Mouse (Mus musculus) Patski (cell line): ENCODE results near the gene Kbtbd13. TPM values are rescaled to one million over a fixed set of nuclear protein-coding genes. Genes with fewer than 3 reads are reported as not detected.

Experiments
- ATAC-seq: fragments of 100-300 bp; one replicate; pipeline ENCODE4 v1.8.0; 2021
- CTCF ChIA-PET: fragments of 350-600 bp; sonication (Branson Sonifier 250); formaldehyde crosslinking; loops from one replicate; lab custom pipeline; 2022; ENCODE audit warnings: inconsistent platforms; lab: Charles Lee
- POLR2A ChIA-PET: fragments of 350-600 bp; sonication (Branson Sonifier 250); formaldehyde crosslinking; loops from one replicate; lab custom pipeline; 2022; ENCODE audit warnings: antibody characterized with exemption, inconsistent platforms; lab: Charles Lee
- DNase-seq: peaks from one replicate; pipeline ENCODE4 v3.0.0-alpha.2; 2011; ENCODE audit warnings: low read depth, low spot score
- H3K27me3 ChIP-seq: fragments of 371-371 bp; one replicate; pipeline ENCODE4 v1.5.1; 2021
- CTCF ChIP-seq: fragments of 100-300 bp; IDR thresholded peaks from one replicate; pipeline ENCODE4 v1.5.1; 2021
- in situ Hi-C: fragments of 300-500 bp; cut with MboI; formaldehyde crosslinking; loops from 3 replicates; pipeline ENCODE4 v1.11.1; 2018; ENCODE audit warnings: low pct_unique_long_range_greater_than_20kb, mixed read lengths
- polyA plus RNA-seq: library from polyadenylated mRNA; unstranded; gene quantifications from one replicate; pipeline ENCODE4 v1.2.3, GENCODE M21; 2021

Gene Kbtbd13
- 0.01 TPM for polyA plus RNA-seq

DNA sequence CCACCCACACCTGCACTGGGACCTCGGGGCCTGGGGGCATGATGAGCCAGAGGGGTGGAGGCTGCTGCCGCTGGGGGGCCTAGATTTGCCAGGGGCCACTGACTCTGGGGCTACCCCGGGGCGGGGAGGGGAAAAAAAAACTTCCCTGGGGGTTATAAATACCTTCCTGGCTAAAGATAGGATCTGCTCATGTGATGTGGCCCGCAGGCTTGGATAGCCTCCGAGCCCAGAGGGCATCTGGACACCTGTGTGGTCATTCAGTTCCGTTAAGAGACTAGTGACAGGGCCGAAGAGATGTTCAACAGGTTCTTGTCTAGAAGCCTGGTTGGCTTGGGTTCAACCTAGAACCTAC, at the start of gene Kbtbd13:
TSS of gene Kbtbd13 (minus strand) at position 40 of the 352 bp plus-strand sequence.
- no peak for ATAC-seq
- CTCF ChIA-PET: no interaction called here
- POLR2A ChIA-PET: no interaction called here
- no peak for DNase-seq
- no peak for TF ChIP-seq CTCF
- in situ Hi-C loops: loop anchor here (5.0 kb wide), 1 partner anchor 36 kb away; no protein-coding TSS in a partner anchor
- H3K27me3 ChIP-seq: no peaks in the 10 kb centered on the region

DNA sequence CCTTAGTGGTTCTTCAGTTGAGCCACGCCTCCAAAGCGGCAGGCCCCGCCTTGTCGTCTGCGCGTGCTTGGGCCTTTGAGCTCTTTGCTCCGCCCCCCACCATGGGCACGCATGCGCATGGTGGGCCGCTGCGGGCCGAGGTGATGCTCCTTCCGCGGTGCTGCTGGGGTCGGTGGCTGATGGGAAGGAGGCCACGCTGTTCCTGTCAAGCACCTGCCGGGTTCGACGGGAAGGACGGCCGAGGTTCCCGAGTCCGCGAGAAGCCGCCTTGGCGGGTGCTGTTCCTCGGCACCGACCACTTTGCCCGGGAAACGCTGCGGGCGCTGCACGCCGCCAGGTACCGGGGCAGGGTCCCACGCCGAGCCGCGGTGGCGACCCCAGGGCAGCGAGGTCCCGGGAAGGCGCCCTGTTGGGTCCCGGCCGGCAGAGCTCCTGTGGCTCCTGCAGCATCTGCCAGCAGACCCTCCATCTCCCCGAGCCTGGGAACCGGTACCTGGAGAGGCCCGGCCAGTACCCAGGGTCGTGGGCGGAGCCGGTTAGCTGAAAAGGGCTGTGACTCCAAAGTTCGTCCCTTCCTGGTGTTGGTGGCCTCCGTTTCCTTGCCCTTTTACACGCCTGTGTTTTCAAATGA, 44.3 kb upstream of the Kbtbd13 start, which contains the start of gene Mtfmt:
TSS of gene Mtfmt (plus strand) at position 112 of the 631 bp plus-strand sequence.
- peak; percentile 73 for ATAC-seq
- in situ Hi-C loops: no loop called here
- no peak for TF ChIP-seq CTCF
- no peaks in the 10 kb centered on the region for H3K27me3 ChIP-seq
- ChIA-PET CTCF (interaction anchor here (0.7 to 1.2 kb wide), 4 partner anchors 20 to 65 kb away, joined by 3 to 6 read pairs (median 3); no protein-coding TSS in a partner anchor), POLR2A (interaction anchor here (0.6 to 1.1 kb wide), 2 partner anchors 13 to 152 kb away, joined by 3 to 5 read pairs; no protein-coding TSS in a partner anchor)
- peak; percentile 24 for DNase-seq

- in situ Hi-C loops: no loop called here
- CTCF ChIA-PET: interaction anchor here (0.7 to 1.2 kb wide), 4 partner anchors 20 to 64 kb away, joined by 3 to 6 read pairs (median 3); no protein-coding TSS in a partner anchor
- H3K27me3 ChIP-seq: no peaks in the 10 kb centered on the region
- POLR2A ChIA-PET: interaction anchor here (0.6 kb wide), 1 partner anchor 13 kb away, joined by 3 read pairs; no protein-coding TSS in a partner anchor
- no peak for TF ChIP-seq CTCF
- no peak for DNase-seq
- ATAC-seq: no peak
Observed at GRCm38 (mm10) chr9:65435211-65435610, 43.8 kb upstream of the Kbtbd13 start.

DNA sequence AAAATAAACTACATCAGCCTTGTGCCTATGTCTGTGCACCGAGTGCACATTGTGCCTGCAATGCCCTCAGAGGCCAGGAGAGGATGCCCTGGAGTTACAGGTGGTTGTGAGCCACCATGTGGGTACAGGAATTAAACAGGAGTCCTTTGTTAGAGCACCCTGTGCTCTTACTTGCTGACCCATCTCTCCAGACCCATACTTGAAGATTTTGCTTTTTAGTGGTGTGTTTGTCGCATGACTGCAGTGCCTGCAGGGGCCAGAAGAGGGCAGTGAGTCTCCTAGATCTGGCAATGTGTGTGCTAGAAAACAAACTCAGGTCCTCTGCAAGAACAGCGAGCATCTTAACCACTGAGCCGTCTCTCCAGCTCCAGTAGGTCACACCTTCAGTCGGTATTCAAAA, 42.7 kb upstream of the Kbtbd13 start:
- in situ Hi-C loops: no loop called here
- ATAC-seq: no peak

DNA sequence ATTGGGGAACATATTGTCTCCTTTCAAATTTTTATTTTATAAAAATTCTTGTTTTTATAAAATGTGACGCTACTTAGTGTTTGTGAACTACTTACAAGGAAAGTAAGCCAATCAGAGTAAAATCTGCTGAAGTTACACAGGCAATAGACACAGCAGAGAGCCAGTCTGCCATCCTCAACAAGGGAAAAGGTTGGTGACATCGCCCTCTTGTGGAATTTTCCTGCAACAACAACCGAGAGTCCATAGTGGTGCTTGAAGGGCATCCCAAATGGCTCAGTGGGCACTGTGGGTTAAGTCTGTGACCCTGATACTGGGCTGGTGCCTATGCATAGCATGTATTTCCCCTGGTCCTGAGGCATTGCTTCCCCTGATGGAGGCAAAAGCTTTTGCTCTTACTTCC, 40.8 kb upstream of the Kbtbd13 start:
- peak; percentile 83 for TF ChIP-seq CTCF
- in situ Hi-C loops: no loop called here
- ATAC-seq: peak; percentile 44
- H3K27me3 ChIP-seq: no peaks in the 10 kb centered on the region
- CTCF ChIA-PET: interaction anchor here (0.8 to 3.5 kb wide), 6 partner anchors 8 to 59 kb away, joined by 3 to 13 read pairs (median 7); partner anchors contain the start of gene Rasl12
- peak; percentile 33 for DNase-seq
- POLR2A ChIA-PET: no interaction called here

More for the DNA sequence above, 42.7 kb upstream of the Kbtbd13 start:
- H3K27me3 ChIP-seq: no peaks in the 10 kb centered on the region
- peak; percentile 75 for TF ChIP-seq CTCF
- CTCF ChIA-PET: interaction anchor here (0.6 to 3.5 kb wide), 3 partner anchors 12 to 61 kb away, joined by 3 to 13 read pairs (median 8); no protein-coding TSS in a partner anchor
- POLR2A ChIA-PET: no interaction called here
- DNase-seq: no peak

- ChIA-PET CTCF (interaction anchor here (1.2 to 3.5 kb wide), 6 partner anchors 33 to 64 kb away, joined by 3 to 13 read pairs (median 6); partner anchors contain the start of gene Rasl12), POLR2A (interaction anchor here (1.6 kb wide), 1 partner anchor 56 kb away, joined by 3 read pairs; no protein-coding TSS in a partner anchor)
- ATAC-seq: no peak
- in situ Hi-C loops: no loop called here
- DNase-seq: no peak
- H3K27me3 ChIP-seq: no peaks in the 10 kb centered on the region
- TF ChIP-seq CTCF: no peak
Observed at GRCm38 (mm10) chr9:65430921-65431320, 39.5 kb upstream of the Kbtbd13 start.

DNA sequence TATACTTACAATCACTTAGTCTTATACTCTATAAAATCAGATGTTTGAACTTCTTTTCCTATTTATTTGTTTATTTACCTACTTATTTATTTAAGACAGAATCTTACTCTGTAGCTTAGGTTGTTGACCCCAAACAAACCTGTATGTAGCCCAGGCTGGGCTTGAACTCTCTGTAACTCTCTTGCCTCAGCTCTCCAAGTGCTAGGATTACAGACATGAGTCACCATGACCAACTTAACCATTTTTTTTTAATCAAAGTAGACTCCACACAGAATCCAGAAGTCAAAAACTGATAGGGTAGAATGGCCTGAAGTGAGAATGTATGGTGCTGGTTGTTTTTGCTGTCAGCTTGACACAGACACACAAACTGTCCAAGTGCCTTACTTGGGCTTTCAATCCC, 38.9 kb upstream of the Kbtbd13 start:
- POLR2A ChIA-PET: interaction anchor here (1.6 kb wide), 1 partner anchor 56 kb away, joined by 3 read pairs; no protein-coding TSS in a partner anchor
- in situ Hi-C loops: no loop called here
- ATAC-seq (no peak), DNase-seq (no peak)
- no peaks in the 10 kb centered on the region for H3K27me3 ChIP-seq
- no peak for TF ChIP-seq CTCF
- CTCF ChIA-PET: interaction anchor here (1.4 to 3.5 kb wide), 3 partner anchors 37 to 64 kb away, joined by 3 to 13 read pairs (median 5); no protein-coding TSS in a partner anchor

GRCm38 (mm10) chr9:65428003-65428402, 36.6 kb upstream of the Kbtbd13 start:
- in situ Hi-C loops: loop anchor here (5.0 to 10.0 kb wide), 2 partner anchors 36 to 203 kb away; partner anchors contain the start of gene Kbtbd13
- TF ChIP-seq CTCF: no peak
- ChIA-PET CTCF (no interaction called here), POLR2A (no interaction called here)
- ATAC-seq (no peak), DNase-seq (no peak)
- H3K27me3 ChIP-seq: no peaks in the 10 kb centered on the region

DNA sequence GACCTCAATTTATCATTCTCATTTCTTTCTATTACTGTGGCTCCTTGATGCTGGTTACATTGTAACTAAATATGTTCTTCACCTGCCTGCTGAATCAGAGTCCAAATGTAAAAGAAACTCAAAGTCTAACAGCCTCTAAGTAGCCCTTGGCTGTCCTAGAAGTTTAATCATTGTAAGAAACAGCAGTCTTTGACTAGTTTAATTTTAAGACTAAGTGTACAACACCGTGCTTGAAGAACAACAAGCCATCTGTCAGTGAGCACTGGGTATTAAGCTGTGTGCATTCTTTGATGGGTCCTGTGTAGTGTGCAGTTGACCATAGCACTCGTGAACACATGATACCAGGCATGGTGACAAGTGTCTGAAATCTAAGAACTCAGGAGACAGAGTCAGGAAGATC, 36.1 kb upstream of the Kbtbd13 start:
- in situ Hi-C loops: loop anchor here (5.0 to 10.0 kb wide), 2 partner anchors 35 to 203 kb away; partner anchors contain the start of gene Kbtbd13
- ATAC-seq: no peak
- POLR2A ChIA-PET: no interaction called here

GRCm38 (mm10) chr9:65424393-65424792, 32.9 kb upstream of the Kbtbd13 start:
- ATAC-seq (no peak), DNase-seq (no peak)
- no peaks in the 10 kb centered on the region for H3K27me3 ChIP-seq
- POLR2A ChIA-PET: no interaction called here
- CTCF ChIA-PET: interaction anchor here (0.9 kb wide), 1 partner anchor 8 kb away, joined by 3 read pairs; no protein-coding TSS in a partner anchor
- no peak for TF ChIP-seq CTCF
- in situ Hi-C loops: loop anchor here (10.0 kb wide), 1 partner anchor 200 kb away; no protein-coding TSS in a partner anchor

More for the DNA sequence above, 36.1 kb upstream of the Kbtbd13 start:
- no peaks in the 10 kb centered on the region for H3K27me3 ChIP-seq
- no peak for TF ChIP-seq CTCF
- DNase-seq: no peak
- CTCF ChIA-PET: no interaction called here
